Mouse (Mus musculus) kidney, adult 2 months (tissue): ENCODE measurements around the gene Fpgs.

ENCODE experiments used
- CTCF ChIP-seq: fragments of 200-500 bp; conservative IDR thresholded peaks from 2 replicates; pipeline ENCODE4 v1.5.1; 2011; ENCODE audit warnings: low read depth, mild to moderate bottlenecking, control low read depth, low read length, moderate library complexity, mixed read lengths; ENCODE audit not compliant: insufficient read depth, insufficient read length
- POLR2A ChIP-seq: fragments of 200-500 bp; IDR thresholded peaks from one replicate; pipeline ENCODE4 v1.6.1; 2011; ENCODE audit warnings: low read depth, low read length, control low read depth

- no peak for TF ChIP-seq CTCF
- TF ChIP-seq POLR2A = no peak
Measured at GRCm38 (mm10) chr2:32662291-32662690, 41.7 kb downstream of the Fpgs start.
